Mouse (Mus musculus) kidney, adult 2 months (tissue): Measurements from ENCODE around the gene Vwce.

Experiments used
- CTCF ChIP-seq: fragments of 200-500 bp; conservative IDR thresholded peaks from 2 replicates; pipeline ENCODE4 v1.5.1; 2011; ENCODE audit warnings: low read depth, mild to moderate bottlenecking, control low read depth, low read length, moderate library complexity, mixed read lengths; ENCODE audit not compliant: insufficient read depth, insufficient read length
- POLR2A ChIP-seq: fragments of 200-500 bp; IDR thresholded peaks from one replicate; pipeline ENCODE4 v1.6.1; 2011; ENCODE audit warnings: low read depth, low read length, control low read depth

GRCm38 (mm10) chr19:10589127-10589857 is 44.7 kb upstream of the Vwce start:
- TF ChIP-seq CTCF (no peak), POLR2A (no peak)
